Mouse (Mus musculus): Measurements from ENCODE around the gene Ccin. TPM values are rescaled to one million over a fixed set of nuclear protein-coding genes. Genes with fewer than 3 reads are reported as not detected.

The Ccin gene
- polyA plus RNA-seq, 1 experiment from 2014 or later, result not detected

DNA sequence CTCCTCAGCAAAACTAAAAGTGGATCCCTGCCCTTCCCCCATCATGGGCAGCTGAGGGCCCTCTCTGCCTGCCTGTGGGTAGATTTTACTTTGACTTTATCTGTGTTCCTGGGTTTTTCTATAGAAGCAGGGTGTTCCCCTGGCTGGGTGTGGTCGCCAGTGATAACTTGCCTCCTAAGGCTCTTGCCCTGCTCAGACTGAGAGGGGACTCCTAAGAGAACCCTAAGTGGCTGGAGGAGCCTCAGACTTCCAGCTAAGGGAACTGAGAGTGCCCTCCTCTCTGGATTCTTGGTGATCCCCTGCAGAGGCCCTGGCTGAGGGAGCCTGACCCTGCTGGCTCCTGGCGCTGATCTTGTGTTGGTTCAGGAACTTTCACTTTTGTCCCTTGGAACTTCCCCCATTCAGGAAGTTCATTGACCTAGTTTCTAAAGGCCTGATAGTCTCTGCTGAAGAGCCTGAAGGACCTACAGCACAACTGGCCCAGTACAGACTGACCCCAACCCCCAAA lies 18.9 kb upstream of the Ccin start:
- Histone ChIP-seq H3K36me3 (no peaks in the 10 kb centered on the region), H3K27me3 (no peaks in the 10 kb centered on the region), H3K9ac (peak overlapping the region; percentile 75), H3K27ac (peak overlapping the region; percentile 94), H3K4me2 (peak overlapping the region; percentile 83), H3K4me1 (replicated peaks) (peaks cover 97% of the 10 kb centered on the region), H3K9me3 (replicated peaks) (no peaks in the 10 kb centered on the region), H3K4me3 (replicated peaks) (peak overlapping the region; percentile 46)
- ATAC-seq (ENCODE audit: low read depth) (peak; percentile 88), DNase-seq (peak; percentile 79)
- 6% methylated on average over 2 of the region's 2 CpGs for WGBS (ENCODE audit: insufficient replicate concordance)

DNA sequence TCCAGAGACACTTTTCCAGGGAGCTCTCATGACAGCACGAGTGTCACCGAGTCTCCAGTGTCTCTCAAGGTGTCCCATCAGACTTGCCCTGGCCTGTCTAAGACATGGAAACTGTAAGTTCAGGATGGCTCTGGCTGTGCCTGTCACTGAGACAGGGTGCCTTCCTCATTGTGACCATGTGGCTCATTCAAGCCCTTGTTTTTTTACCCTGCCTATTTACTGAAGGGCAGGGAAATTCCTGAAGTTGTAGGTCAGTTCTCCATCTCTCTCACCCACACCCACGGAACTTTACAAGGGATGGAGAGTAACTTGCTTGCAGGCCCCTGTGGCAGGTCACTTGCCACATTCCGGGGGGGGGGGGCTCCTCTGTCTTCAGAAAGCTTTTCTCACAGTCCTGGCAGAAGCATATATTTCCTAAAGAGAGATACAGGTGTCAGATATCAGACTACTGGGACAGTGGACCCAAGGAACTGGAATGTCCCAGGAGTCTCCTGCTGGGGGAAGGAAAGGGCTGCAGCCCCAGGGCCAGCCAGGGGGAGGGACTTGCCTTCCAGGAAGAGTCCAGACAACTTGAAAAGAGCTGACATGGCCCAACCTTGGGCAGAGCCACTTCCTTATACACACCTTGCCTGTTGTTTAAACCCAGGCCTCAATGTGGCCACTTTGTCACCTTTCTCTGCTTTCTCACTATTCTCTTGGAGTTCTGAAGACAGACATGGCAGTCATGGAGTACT lies 18.2 kb upstream of the Ccin start:
- Histone ChIP-seq H3K9ac (peak overlapping the region; percentile 75), H3K4me2 (peak overlapping the region; percentile 83), H3K27me3 (no peaks in the 10 kb centered on the region), H3K9me3 (replicated peaks) (no peaks in the 10 kb centered on the region), H3K27ac (peak overlapping the region; percentile 94), H3K4me1 (replicated peaks) (peaks cover 97% of the 10 kb centered on the region), H3K36me3 (peaks cover 2% of the 10 kb centered on the region; the same call in 1 of the 2 replicates), H3K4me3 (replicated peaks) (no peak overlapping the region; the same call in 1 of the 2 replicates)
- ATAC-seq (ENCODE audit: low read depth) (no peak), DNase-seq (no peak)
- 24% methylated on average over 4 of the region's 4 CpGs for WGBS (ENCODE audit: insufficient replicate concordance)

DNA sequence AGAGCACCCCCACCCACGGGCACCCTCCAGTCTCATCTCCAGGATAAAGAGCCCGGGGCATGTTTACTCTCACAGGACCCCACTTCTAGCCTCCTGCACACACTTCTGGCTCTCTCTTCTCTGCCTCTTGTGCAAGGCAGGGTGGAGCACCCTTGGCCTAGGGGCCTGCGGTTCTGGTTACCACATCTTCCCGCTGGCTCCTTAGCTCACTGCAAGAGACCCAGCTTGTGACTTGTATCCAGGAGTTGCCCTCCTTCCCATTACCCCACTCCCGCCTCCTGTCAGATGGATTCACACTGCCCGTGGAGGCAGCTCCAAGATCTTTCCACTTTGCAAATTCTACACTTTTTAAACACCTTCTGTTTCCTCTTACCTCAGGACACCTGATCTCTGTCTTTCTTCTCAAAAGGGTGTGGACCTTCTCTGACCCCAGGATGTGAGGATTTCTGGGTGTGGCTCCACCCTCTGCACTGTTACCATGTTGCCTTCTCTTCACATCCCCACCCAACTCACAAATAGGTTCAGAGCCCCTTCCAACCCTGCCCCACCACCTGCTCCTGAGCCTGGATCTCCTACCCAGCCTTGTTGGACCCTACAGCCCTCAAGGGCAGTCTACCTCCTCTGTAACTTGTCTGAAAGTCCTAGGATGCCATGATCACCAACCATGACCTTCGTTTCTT lies 17.3 kb upstream of the Ccin start:
- H3K27ac ChIP-seq, result peak overlapping the region; percentile 94
- peak overlapping the region; percentile 75; the same call in 1 of the 2 replicates for H3K9ac ChIP-seq
- WGBS (ENCODE audit: insufficient replicate concordance), result 55% methylated on average over 7 of the region's 7 CpGs
- no peaks in the 10 kb centered on the region for H3K9me3 ChIP-seq (replicated peaks)
- no peak for ATAC-seq (ENCODE audit: low read depth)
- peaks cover 97% of the 10 kb centered on the region for H3K4me1 ChIP-seq (replicated peaks)
- no peaks in the 10 kb centered on the region for H3K27me3 ChIP-seq
- H3K4me3 ChIP-seq (replicated peaks), result no peak overlapping the region
- peak overlapping the region; percentile 83; the same call in 1 of the 2 replicates for H3K4me2 ChIP-seq
- peaks cover 11% of the 10 kb centered on the region for H3K36me3 ChIP-seq
- DNase-seq, result no peak

DNA sequence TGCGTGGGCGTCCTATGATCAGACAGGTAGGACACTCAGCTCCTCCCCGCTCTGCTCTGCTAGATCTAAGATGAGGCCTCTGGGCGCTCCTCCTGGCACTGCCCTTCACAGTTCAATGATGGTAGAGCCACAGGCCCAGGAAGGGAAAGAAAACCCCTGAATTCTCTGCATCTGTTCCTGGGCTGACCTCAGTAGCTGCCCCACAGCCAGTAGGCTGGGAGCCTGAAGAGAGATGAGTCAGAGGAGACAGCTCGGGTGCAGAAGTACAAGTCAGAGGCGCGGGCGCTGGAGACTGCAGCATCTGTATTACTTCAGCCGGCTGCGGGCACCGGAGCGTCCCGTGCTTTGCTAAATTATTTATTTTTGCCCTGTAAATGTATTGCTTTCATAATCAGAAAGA lies 14.6 kb upstream of the Ccin start:
- H3K4me2 ChIP-seq, result no peak overlapping the region
- peak overlapping the region; percentile 16; the same call in 1 of the 2 replicates for H3K27ac ChIP-seq
- 77% methylated on average over 13 of the region's 13 CpGs for WGBS (ENCODE audit: insufficient replicate concordance)
- H3K4me1 ChIP-seq (replicated peaks), result peaks cover 94% of the 10 kb centered on the region
- DNase-seq, result no peak
- H3K9ac ChIP-seq, result no peak overlapping the region
- H3K27me3 ChIP-seq, result no peaks in the 10 kb centered on the region
- ATAC-seq (ENCODE audit: low read depth), result no peak
- H3K4me3 ChIP-seq (replicated peaks), result no peak overlapping the region
- peaks cover 12% of the 10 kb centered on the region for H3K36me3 ChIP-seq
- H3K9me3 ChIP-seq (replicated peaks), result no peaks in the 10 kb centered on the region

DNA sequence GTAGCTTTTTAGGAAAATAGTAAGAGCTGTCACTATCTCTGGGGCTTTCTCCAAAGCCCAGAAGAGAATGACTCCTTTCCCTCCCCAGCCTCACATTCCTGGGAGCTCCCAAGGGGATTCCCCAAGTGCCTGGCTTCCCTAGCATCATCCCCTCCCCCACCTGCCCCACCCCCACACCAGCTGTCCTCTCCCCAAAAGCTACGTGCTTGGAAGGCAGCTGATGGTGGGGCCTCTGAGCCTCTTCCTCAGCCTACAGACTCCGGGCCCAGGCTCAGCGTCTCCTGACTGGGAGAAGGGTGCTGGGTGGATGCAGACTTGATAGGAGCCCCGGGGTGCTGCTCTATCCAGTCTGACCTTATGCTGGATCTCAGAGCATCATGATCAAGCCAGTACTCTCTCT lies 13.9 kb upstream of the Ccin start:
- WGBS (ENCODE audit: insufficient replicate concordance), result 39% methylated on average over 4 of the region's 4 CpGs
- DNase-seq (no peak), ATAC-seq (ENCODE audit: low read depth) (no peak)
- Histone ChIP-seq H3K9me3 (replicated peaks) (no peaks in the 10 kb centered on the region), H3K4me2 (no peak overlapping the region), H3K27ac (peak overlapping the region; percentile 53; the same call in 1 of the 2 replicates), H3K9ac (no peak overlapping the region), H3K27me3 (no peaks in the 10 kb centered on the region), H3K4me3 (replicated peaks) (no peak overlapping the region), H3K36me3 (peaks cover 12% of the 10 kb centered on the region), H3K4me1 (replicated peaks) (peaks cover 94% of the 10 kb centered on the region)

DNA sequence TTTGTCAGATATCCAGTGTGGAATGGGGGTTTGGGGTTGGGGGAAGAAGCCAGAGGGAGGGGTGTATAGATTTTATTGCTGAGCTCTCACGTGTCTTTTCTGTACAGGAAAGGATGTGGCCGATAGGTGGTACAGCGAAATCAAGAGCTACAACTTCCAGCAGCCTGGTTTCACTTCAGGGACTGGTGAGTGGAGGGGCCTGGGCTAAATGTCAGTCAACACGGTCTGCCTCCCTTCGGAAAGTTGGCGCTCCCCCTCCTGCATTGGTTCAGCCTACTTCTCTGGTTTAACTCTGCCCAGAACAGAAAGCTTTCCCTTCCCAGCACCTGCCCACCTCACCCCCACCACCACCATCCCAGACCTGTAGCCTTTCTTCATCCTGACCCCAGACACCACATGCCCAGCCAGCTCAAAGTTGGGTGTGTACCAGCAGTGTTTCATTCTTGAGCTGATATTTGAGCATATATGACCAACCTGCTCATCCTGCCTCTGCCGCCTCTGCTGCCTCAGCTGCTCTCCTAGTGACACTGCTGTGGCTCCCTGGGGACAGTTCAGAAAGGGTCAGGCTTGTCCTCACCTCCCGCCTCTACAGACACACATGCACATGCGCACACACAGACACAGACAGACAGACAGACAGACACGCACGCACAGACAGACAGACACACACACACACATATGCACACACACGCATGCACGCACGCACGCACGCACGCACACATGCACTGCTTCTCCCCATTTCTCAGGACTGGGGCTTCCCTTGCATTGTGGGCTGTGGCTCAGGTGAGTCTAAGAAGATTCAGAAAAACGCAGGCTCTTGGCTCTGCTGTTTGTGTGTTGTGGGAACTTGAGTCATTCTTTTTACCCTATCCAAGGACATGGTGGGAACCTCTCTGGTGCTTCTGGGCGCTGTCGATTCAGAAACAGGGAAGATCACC lies 12.6 kb upstream of the Ccin start:
- Histone ChIP-seq H3K27me3 (no peaks in the 10 kb centered on the region), H3K36me3 (peaks cover 12% of the 10 kb centered on the region), H3K4me3 (replicated peaks) (no peak overlapping the region), H3K9me3 (replicated peaks) (no peaks in the 10 kb centered on the region), H3K4me2 (no peak overlapping the region), H3K27ac (peak overlapping the region; percentile 29; the same call in 1 of the 2 replicates), H3K9ac (no peak overlapping the region), H3K4me1 (replicated peaks) (peaks cover 89% of the 10 kb centered on the region)
- ATAC-seq (ENCODE audit: low read depth) (no peak), DNase-seq (no peak)
- 84% methylated on average over 20 of the region's 20 CpGs for WGBS (ENCODE audit: insufficient replicate concordance)

DNA sequence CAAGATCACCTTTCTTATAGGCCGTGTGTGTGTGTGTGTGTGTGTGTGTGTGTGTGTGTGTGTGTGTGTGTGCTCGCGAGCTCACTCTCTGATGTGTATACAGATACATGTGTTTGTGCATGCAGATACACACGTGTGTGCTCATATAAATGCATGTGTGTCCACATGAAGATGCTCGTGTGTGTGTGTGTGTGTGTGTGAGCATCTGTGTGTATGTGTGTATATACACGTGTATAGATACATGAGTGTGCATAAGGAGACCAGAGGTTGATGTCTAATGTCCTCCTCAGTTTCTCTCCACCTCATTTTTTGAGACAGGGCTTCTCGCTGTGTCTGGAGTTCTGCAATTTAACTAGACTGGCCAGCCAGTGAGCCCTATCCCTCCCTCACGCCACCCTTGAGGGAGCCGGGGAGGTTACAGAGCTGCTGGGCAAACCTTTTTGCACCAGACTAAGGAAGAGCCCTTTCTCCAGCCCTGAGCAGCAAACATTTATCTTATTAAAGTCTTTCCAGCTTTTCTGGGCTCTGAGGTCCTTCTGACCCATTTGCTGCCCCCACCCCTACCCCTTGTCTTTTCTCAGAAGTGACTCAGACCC lies 11.6 kb upstream of the Ccin start:
- Histone ChIP-seq H3K27ac (peak overlapping the region; percentile 80), H3K9ac (peak overlapping the region; percentile 41; the same call in 1 of the 2 replicates), H3K4me2 (peak overlapping the region; percentile 36), H3K36me3 (peaks cover 12% of the 10 kb centered on the region), H3K27me3 (no peaks in the 10 kb centered on the region), H3K4me3 (replicated peaks) (no peak overlapping the region), H3K9me3 (replicated peaks) (no peaks in the 10 kb centered on the region), H3K4me1 (replicated peaks) (peaks cover 88% of the 10 kb centered on the region)
- no peak for DNase-seq
- 44% methylated on average over 9 of the region's 9 CpGs for WGBS (ENCODE audit: insufficient replicate concordance)
- 0 out of 2 replicates have a peak, but pooled peaks have one; percentile 3 for ATAC-seq (ENCODE audit: low read depth)

DNA sequence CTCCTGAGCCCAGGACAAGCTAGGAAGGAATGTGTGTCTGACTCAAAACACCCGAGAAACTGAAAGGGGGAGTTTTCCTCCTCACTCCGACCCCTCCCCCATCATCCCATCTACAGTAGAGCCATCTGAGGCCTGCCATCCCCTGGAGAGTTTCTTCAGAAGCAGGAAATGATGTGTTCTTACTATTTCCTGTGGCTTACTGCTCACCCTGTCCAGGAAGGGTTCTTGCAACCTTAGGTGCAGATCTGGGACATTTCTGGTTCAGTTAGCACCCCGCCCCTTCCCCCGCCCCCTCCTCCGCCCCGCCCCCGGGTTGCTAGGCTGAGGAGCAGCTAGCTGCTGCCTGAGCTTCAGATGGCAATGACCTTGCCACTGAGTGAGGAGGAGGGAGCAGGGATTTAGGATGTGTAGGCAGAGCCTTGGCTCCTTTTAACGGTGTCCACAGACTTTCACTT lies 11.1 kb upstream of the Ccin start:
- peak overlapping the region; percentile 41 for H3K9ac ChIP-seq

DNA sequence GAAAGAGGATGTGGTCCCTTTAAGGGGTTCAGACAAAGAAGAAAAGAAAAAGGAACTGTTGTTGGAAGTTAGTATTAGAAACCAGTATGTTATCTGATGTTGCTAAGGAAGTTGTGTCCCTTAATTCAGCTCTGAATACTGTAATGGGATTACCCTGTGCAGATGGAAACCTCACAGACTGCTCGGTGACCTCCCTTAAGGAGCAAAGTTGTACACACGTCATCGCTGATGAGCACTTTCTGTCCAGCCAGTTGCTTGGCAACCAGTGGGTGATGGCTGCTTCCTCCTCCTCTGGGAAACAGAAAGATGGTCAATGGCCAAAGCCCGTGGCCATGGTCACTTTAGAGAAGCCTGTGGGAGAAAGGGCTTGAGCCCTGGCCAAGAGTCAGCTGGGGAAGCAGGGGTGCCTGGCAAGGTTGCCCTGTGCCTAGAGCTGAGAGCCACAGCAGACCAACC lies 9.7 kb upstream of the Ccin start:
- ATAC-seq (ENCODE audit: low read depth), result no peak
- Histone ChIP-seq H3K27ac (peak overlapping the region; percentile 67), H3K4me1 (replicated peaks) (peaks cover 80% of the 10 kb centered on the region), H3K4me3 (replicated peaks) (no peak overlapping the region), H3K9ac (no peak overlapping the region), H3K36me3 (peaks cover 20% of the 10 kb centered on the region), H3K4me2 (no peak overlapping the region), H3K27me3 (no peaks in the 10 kb centered on the region), H3K9me3 (replicated peaks) (no peaks in the 10 kb centered on the region)
- WGBS (ENCODE audit: insufficient replicate concordance), result 28% methylated on average over 4 of the region's 4 CpGs
- no peak for DNase-seq

More for the DNA sequence above, 11.1 kb upstream of the Ccin start:
- no peak for DNase-seq
- peaks cover 13% of the 10 kb centered on the region for H3K36me3 ChIP-seq
- H3K9me3 ChIP-seq (replicated peaks), result no peaks in the 10 kb centered on the region
- ATAC-seq (ENCODE audit: low read depth), result peak; percentile 73
- no peaks in the 10 kb centered on the region for H3K27me3 ChIP-seq
- H3K4me2 ChIP-seq, result peak overlapping the region; percentile 36
- no peak overlapping the region for H3K4me3 ChIP-seq (replicated peaks)
- peaks cover 85% of the 10 kb centered on the region for H3K4me1 ChIP-seq (replicated peaks)
- under 1% methylated on average over 8 of the region's 8 CpGs for WGBS (ENCODE audit: insufficient replicate concordance)
- H3K27ac ChIP-seq, result peak overlapping the region; percentile 80

DNA sequence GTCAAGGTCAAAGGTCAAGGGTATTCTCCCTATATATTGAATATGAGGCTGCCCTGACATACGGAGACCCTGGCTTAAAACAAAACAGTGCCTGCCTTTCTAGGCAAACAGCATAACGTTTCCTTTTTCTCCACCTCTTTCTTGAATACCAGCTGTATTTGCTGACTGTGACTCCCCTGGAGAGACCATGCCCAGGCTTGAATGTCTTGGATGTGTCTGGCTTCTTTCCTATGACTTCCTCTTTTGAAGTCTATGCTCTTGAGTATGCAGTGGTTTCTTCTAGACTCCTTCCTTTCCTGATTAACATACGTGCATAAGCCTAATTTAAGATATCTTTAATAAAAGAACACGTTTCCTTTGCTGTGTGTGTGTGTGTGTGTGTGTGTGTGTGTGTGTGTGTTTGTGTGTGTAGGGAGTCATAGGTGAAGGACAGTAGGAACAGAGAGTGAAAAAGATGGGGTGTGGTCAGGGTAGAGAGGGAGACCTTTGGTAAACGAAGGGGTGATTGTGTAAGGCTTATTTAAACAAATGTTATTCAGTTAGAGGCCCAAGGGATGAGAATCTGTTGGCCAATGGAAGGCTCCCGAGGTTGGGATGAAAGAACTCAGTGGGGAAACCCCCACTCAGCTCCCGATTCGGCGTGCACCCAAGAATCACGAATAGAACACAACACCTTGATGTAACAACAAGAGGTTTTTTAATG lies 8.2 kb upstream of the Ccin start:
- H3K4me2 ChIP-seq, result no peak overlapping the region
- 60% methylated on average over 10 of the region's 10 CpGs for WGBS (ENCODE audit: insufficient replicate concordance)
- no peaks in the 10 kb centered on the region for H3K9me3 ChIP-seq (replicated peaks)
- H3K4me1 ChIP-seq (replicated peaks), result peaks cover 72% of the 10 kb centered on the region
- peaks cover 20% of the 10 kb centered on the region for H3K36me3 ChIP-seq
- peak overlapping the region; percentile 67; the same call in 1 of the 2 replicates for H3K27ac ChIP-seq
- H3K27me3 ChIP-seq, result no peaks in the 10 kb centered on the region
- peak; percentile 53 for ATAC-seq (ENCODE audit: low read depth)
- no peak overlapping the region for H3K4me3 ChIP-seq (replicated peaks)
- no peak overlapping the region for H3K9ac ChIP-seq
- DNase-seq, result no peak
